Mouse (Mus musculus) olfactory bulb, adult 2 months (tissue): ENCODE data around the gene Msmb.

Source experiments
- CTCF ChIP-seq: fragments of 200-500 bp; IDR thresholded peaks from 2 replicates; pipeline ENCODE4 v1.5.1; 2012; ENCODE audit warnings: low read depth, mild to moderate bottlenecking, low read length, moderate library complexity; ENCODE audit not compliant: insufficient read depth
- POLR2A ChIP-seq: fragments of 200-500 bp; IDR thresholded peaks from 2 replicates; pipeline ENCODE4 v1.6.1; 2012; ENCODE audit warnings: mild to moderate bottlenecking, low read depth, low read length, moderate library complexity; ENCODE audit not compliant: insufficient read depth

DNA sequence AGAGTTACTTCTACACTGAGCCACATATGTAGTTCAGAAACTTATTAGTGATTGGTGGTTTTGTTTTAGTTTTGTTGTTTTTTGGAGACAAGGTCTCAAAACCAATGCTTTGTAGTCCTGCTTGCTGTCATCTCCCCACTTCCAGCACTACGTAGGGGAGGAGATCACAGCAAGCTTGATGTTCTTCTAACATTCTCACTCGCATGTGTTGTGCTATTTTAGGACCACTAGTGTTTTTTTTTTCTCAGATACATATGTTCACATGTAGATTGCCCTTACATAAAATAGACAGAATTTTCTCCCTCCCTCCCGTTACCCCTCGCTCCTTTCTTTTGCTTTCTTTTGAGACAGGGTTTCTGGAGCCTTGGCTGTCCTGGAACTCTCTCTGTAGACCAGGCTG, 28.3 kb downstream of the Msmb start:
- TF ChIP-seq CTCF (no peak), POLR2A (no peak)
